Comparison of ENCODE assay signal across 8 mouse cellular contexts in genomic region chr11:115266400-115266778, GRCm38 (mm10). TPM values are rescaled to one million over a fixed set of nuclear protein-coding genes. Genes with fewer than 3 reads are reported as not detected.
A peak's percentile ranks its signal among the peaks of the same experiment; 100 is the strongest.
DNase-seq lines count a peak whose midpoint lies in the region; ATAC-seq and TF ChIP-seq lines count a peak whose summit lies in the region.

No protein-coding gene starts in this region.

- peak overlapping the region; percentile 65 for H3K4me2 ChIP-seq in embryonic facial prominence, embryonic 14.5 days (ENCODE audit: low read depth, low read length)
- peak overlapping the region; percentile 64 for H3K4me2 ChIP-seq in limb, embryonic 14.5 days (replicated peaks; ENCODE audit: low read depth, low read length, severe bottlenecking)

- intact Hi-C loops in gastrocnemius, postnatal 14 days (cut with DNase I; ENCODE audit: low total_unique reads) = no loop called here

- no peak overlapping the region for H3K27ac ChIP-seq in embryonic facial prominence, embryonic 14.5 days (replicated peaks; ENCODE audit: low read depth, low read length)
- no peak overlapping the region for H3K27ac ChIP-seq in limb, embryonic 14.5 days (replicated peaks; ENCODE audit: low read depth, low read length)

- WGBS in embryonic facial prominence, embryonic 14.5 days = 2% methylated on average over 15 of the region's 22 CpGs
- WGBS in limb, embryonic 14.5 days = 1% methylated on average over 21 of the region's 22 CpGs

- no peak for TF ChIP-seq POLR2A in limb, embryonic 14.5 days (IDR thresholded peaks at IDR 0.05; ENCODE audit: borderline replicate concordance, extremely low read depth, insufficient read depth, insufficient read length)

- H3K36me3 ChIP-seq in embryonic facial prominence, embryonic 14.5 days (ENCODE audit: control insufficient read depth, insufficient read depth, low read length) = peaks cover 18% of the 10 kb centered on the region; the same call in 1 of the 2 replicates
- H3K36me3 ChIP-seq in limb, embryonic 14.5 days (ENCODE audit: control insufficient read depth, insufficient read depth, low read length) = peaks cover 11% of the 10 kb centered on the region

- peaks cover 76% of the 10 kb centered on the region for H3K27me3 ChIP-seq in embryonic facial prominence, embryonic 14.5 days (replicated peaks; ENCODE audit: control insufficient read depth, insufficient read depth, low read length)
- H3K27me3 ChIP-seq in limb, embryonic 14.5 days (ENCODE audit: control insufficient read depth, insufficient read depth, low read length) = peaks cover 73% of the 10 kb centered on the region

- ATAC-seq in cerebellum, adult (ENCODE audit: insufficient number of reproducible peaks, low FRiP score, low TSS enrichment) = peak; percentile 12; the same call in 1 of the 2 replicates
- no peak for ATAC-seq in embryonic facial prominence, embryonic 14.5 days (ENCODE audit: low read depth)
- ATAC-seq in limb, embryonic 14.5 days (ENCODE audit: low FRiP score, low read depth) = no peak

- peaks cover 11% of the 10 kb centered on the region; the same call in 1 of the 2 replicates for H3K4me1 ChIP-seq in embryonic facial prominence, embryonic 14.5 days (ENCODE audit: control insufficient read depth, insufficient read depth, low read length)
- peaks cover 10% of the 10 kb centered on the region for H3K4me1 ChIP-seq in limb, embryonic 14.5 days (ENCODE audit: control insufficient read depth, insufficient read depth, low read length)

- peak overlapping the region; percentile 39 for H3K4me3 ChIP-seq in embryonic facial prominence, embryonic 14.5 days (ENCODE audit: low read depth, low read length)
- H3K4me3 ChIP-seq in limb, embryonic 14.5 days (replicated peaks; ENCODE audit: low read length) = peak overlapping the region; percentile 38

- H3K9ac ChIP-seq in embryonic facial prominence, embryonic 14.5 days (ENCODE audit: low read depth, low read length) = no peak overlapping the region
- 0 out of 2 replicates have a peak overlapping the region, but pooled peaks have one; percentile 38 for H3K9ac ChIP-seq in limb, embryonic 14.5 days (ENCODE audit: low read depth, low read length, severe bottlenecking)

- DNase-seq in cerebellum, postnatal 4 days (ENCODE audit: low spot score in 2 of 2) = no peak
- DNase-seq in CD4-positive helper T cell, adult 2 months (ENCODE audit: low read depth, low spot score) = peak; percentile 24
- no peak for DNase-seq in embryonic facial prominence, embryonic 14.5 days (ENCODE audit: low spot score)
- no peak for DNase-seq in limb, embryonic 14.5 days (ENCODE audit: low spot score)
- no peak for DNase-seq in right cerebral cortex, postnatal 36 days (ENCODE audit: low spot score in 2 of 2)
- DNase-seq in embryo, embryonic 10 days (ENCODE audit: low spot score) = no peak
- no peak for DNase-seq in gastrocnemius, postnatal 14 days

- no peaks in the 10 kb centered on the region for H3K9me3 ChIP-seq in embryonic facial prominence, embryonic 14.5 days (ENCODE audit: control insufficient read depth, low read length)
- H3K9me3 ChIP-seq in limb, embryonic 14.5 days (ENCODE audit: control insufficient read depth, low read length) = no peaks in the 10 kb centered on the region

RNA-seq across cellular contexts. Expression of gene Grin2c, which starts 0.7 kb away (rescaled TPM):
- not detected in 2 replicates for polyA plus RNA-seq in embryonic facial prominence, embryonic 14.5 days (2014; fragmentation: Nextera tagmentation; extraction: Ambion mirVana)
- 0.20 and 0.21 TPM in 2 replicates for polyA plus RNA-seq in limb, embryonic 14.5 days (2012; rRNA removed)
- not detected in 2 replicates for polyA plus RNA-seq in limb, embryonic 14.5 days (2014; fragmentation: Nextera tagmentation; extraction: Ambion mirVana)
- total RNA-seq in gastrocnemius, postnatal 14 days (2021) = not detected

RNA-seq across cellular contexts. Expression of gene Fdxr, which starts 10.5 kb away (rescaled TPM):
- polyA plus RNA-seq in embryonic facial prominence, embryonic 14.5 days (2014; fragmentation: Nextera tagmentation; extraction: Ambion mirVana) = 10.4 and 11.0 TPM in 2 replicates
- 16.8 and 21.8 TPM in 2 replicates for polyA plus RNA-seq in limb, embryonic 14.5 days (2012; rRNA removed)
- 11.5 and 13.0 TPM in 2 replicates for polyA plus RNA-seq in limb, embryonic 14.5 days (2014; fragmentation: Nextera tagmentation; extraction: Ambion mirVana)
- 1 to 10 TPM; 5.4 to 6.0 TPM for total RNA-seq in gastrocnemius, postnatal 14 days (2021)

RNA-seq across cellular contexts. Expression of gene Fads6, which starts 31.1 kb away (rescaled TPM):
- 0.24 and 0.52 TPM in 2 replicates for polyA plus RNA-seq in embryonic facial prominence, embryonic 14.5 days (2014; fragmentation: Nextera tagmentation; extraction: Ambion mirVana)
- 0.35 and 0.40 TPM in 2 replicates for polyA plus RNA-seq in limb, embryonic 14.5 days (2012; rRNA removed)
- 0.12 TPM in 1 of 2 replicates, not detected in the other for polyA plus RNA-seq in limb, embryonic 14.5 days (2014; fragmentation: Nextera tagmentation; extraction: Ambion mirVana)
- total RNA-seq in gastrocnemius, postnatal 14 days (2021) = 1 to 10 TPM; 1.6 to 1.7 TPM

RNA-seq across cellular contexts. Expression of gene Otop2, which starts 40.6 kb away (rescaled TPM):
- not detected in 2 replicates for polyA plus RNA-seq in embryonic facial prominence, embryonic 14.5 days (2014; fragmentation: Nextera tagmentation; extraction: Ambion mirVana)
- 0.29 and 0.44 TPM in 2 replicates for polyA plus RNA-seq in limb, embryonic 14.5 days (2012; rRNA removed)
- polyA plus RNA-seq in limb, embryonic 14.5 days (2014; fragmentation: Nextera tagmentation; extraction: Ambion mirVana) = 0.08 and 0.19 TPM in 2 replicates
- not detected for total RNA-seq in gastrocnemius, postnatal 14 days (2021)

RNA-seq across cellular contexts. Expression of gene Ush1g, which starts 55.5 kb away (rescaled TPM):
- not detected in 2 replicates for polyA plus RNA-seq in embryonic facial prominence, embryonic 14.5 days (2014; fragmentation: Nextera tagmentation; extraction: Ambion mirVana)
- not detected in 2 replicates for polyA plus RNA-seq in limb, embryonic 14.5 days (2012; rRNA removed)
- polyA plus RNA-seq in limb, embryonic 14.5 days (2014; fragmentation: Nextera tagmentation; extraction: Ambion mirVana) = not detected in 2 replicates
- under 1 TPM; 0.25 to 0.73 TPM for total RNA-seq in gastrocnemius, postnatal 14 days (2021)
